Mouse (Mus musculus) forebrain, embryonic 12.5 days (tissue): ENCODE data around the gene Dok7. TPM values are rescaled to one million over a fixed set of nuclear protein-coding genes. Genes with fewer than 3 reads are reported as not detected.
A peak's percentile ranks its signal among the peaks of the same experiment; 100 is the strongest.

Source experiments
- ATAC-seq: fragments of 200-750 bp; cut with Nextera tagmentation; 2 replicates; pipeline ENCODE4 v1.8.0; 2017; ENCODE audit warnings: moderate TSS enrichment; ENCODE audit not compliant: low FRiP score
- H3K27ac ChIP-seq: fragments of 300-500 bp; sonication (generic); 2 replicates; pipeline ENCODE4 v1.5.1; 2016; ENCODE audit warnings: mild to moderate bottlenecking
- H3K27me3 ChIP-seq: fragments of 300-500 bp; sonication (generic); 2 replicates; pipeline ENCODE4 v1.6.1; 2016; ENCODE audit warnings: mild to moderate bottlenecking
- H3K36me3 ChIP-seq: fragments of 300-500 bp; sonication (generic); replicated peaks from 2 replicates; pipeline ENCODE4 v1.6.1; 2016; ENCODE audit warnings: mild to moderate bottlenecking
- H3K4me1 ChIP-seq: fragments of 300-500 bp; sonication (generic); 2 replicates; pipeline ENCODE4 v1.6.1; 2016
- H3K4me2 ChIP-seq: fragments of 300-500 bp; sonication (generic); 2 replicates; pipeline ENCODE4 v1.6.1; 2016; ENCODE audit warnings: mild to moderate bottlenecking, moderate library complexity
- H3K4me3 ChIP-seq: fragments of 300-500 bp; sonication (generic); replicated peaks from 2 replicates; pipeline ENCODE4 v1.5.1; 2016; ENCODE audit warnings: mild to moderate bottlenecking
- H3K9ac ChIP-seq: fragments of 300-500 bp; sonication (generic); 2 replicates; pipeline ENCODE4 v1.6.1; 2016; ENCODE audit warnings: mild to moderate bottlenecking
- H3K9me3 ChIP-seq: fragments of 300-500 bp; sonication (generic); 2 replicates; pipeline ENCODE4 v1.6.1; 2016
- WGBS: fragments of 180-500 bp; shearing (Covaris S2); methylation state at CpG from one replicate; pipeline ENCODE4 v1.1.7; 2016; 5-methylcytosine and 5-hydroxymethylcytosine counted together
- polyA plus RNA-seq: library from polyadenylated mRNA; unstranded; fragments of >200 nt; fragmentation: Nextera tagmentation; extraction: Ambion mirVana; gene quantifications from 2 replicates; pipeline ENCODE4 v1.2.1, GENCODE M21; 2016

The Dok7 gene
- polyA plus RNA-seq, 1 experiment from 2014 or later, result 0.61 TPM

GRCm38 (mm10) chr5:35033619-35034018, 22.9 kb upstream of the Dok7 start:
- Histone ChIP-seq H3K36me3 (peaks cover 64% of the 10 kb centered on the region), H3K4me1 (no peaks in the 10 kb centered on the region), H3K4me2 (no peak overlapping the region), H3K4me3 (no peak overlapping the region), H3K27me3 (no peaks in the 10 kb centered on the region), H3K27ac (no peak overlapping the region), H3K9ac (no peak overlapping the region), H3K9me3 (no peaks in the 10 kb centered on the region)
- 72% methylated on average over 1 of the region's 1 CpGs for whole genome bisulfite sequencing
- ATAC-seq, result no peak

- Histone ChIP-seq H3K4me3 (no peak overlapping the region), H3K27ac (no peak overlapping the region), H3K4me2 (no peak overlapping the region), H3K27me3 (no peaks in the 10 kb centered on the region), H3K9me3 (no peaks in the 10 kb centered on the region), H3K4me1 (no peaks in the 10 kb centered on the region), H3K36me3 (peaks cover 49% of the 10 kb centered on the region), H3K9ac (no peak overlapping the region)
- 88% methylated on average over 5 of the region's 5 CpGs for WGBS
- ATAC-seq, result no peak
Observed at GRCm38 (mm10) chr5:35035141-35035540, 21.4 kb upstream of the Dok7 start.

GRCm38 (mm10) chr5:35035795-35036194, 20.8 kb upstream of the Dok7 start:
- 77% methylated on average over 4 of the region's 4 CpGs for WGBS
- Histone ChIP-seq H3K9ac (no peak overlapping the region), H3K27ac (no peak overlapping the region), H3K27me3 (no peaks in the 10 kb centered on the region), H3K4me3 (no peak overlapping the region), H3K4me1 (no peaks in the 10 kb centered on the region), H3K9me3 (no peaks in the 10 kb centered on the region), H3K4me2 (no peak overlapping the region), H3K36me3 (peaks cover 45% of the 10 kb centered on the region)
- ATAC-seq, result no peak

GRCm38 (mm10) chr5:35037438-35037837, 19.1 kb upstream of the Dok7 start:
- H3K27me3 ChIP-seq, result no peaks in the 10 kb centered on the region
- H3K4me3 ChIP-seq, result no peak overlapping the region
- no peak overlapping the region for H3K27ac ChIP-seq
- no peak overlapping the region for H3K4me2 ChIP-seq
- peaks cover 30% of the 10 kb centered on the region for H3K36me3 ChIP-seq
- H3K4me1 ChIP-seq, result no peaks in the 10 kb centered on the region
- no peaks in the 10 kb centered on the region for H3K9me3 ChIP-seq
- H3K9ac ChIP-seq, result no peak overlapping the region
- ATAC-seq, result no peak

GRCm38 (mm10) chr5:35041268-35041829, 15.2 kb upstream of the Dok7 start, which contains the start of gene Hgfac:
TSS of gene Hgfac (plus strand) at chr5:35041509.
- 64% methylated on average over 6 of the region's 6 CpGs for WGBS
- Histone ChIP-seq H3K36me3 (no peaks in the 10 kb centered on the region), H3K9ac (no peak within 1 kb of the TSS), H3K9me3 (no peaks in the 10 kb centered on the region), H3K27me3 (no peaks in the 10 kb centered on the region), H3K4me2 (no peak within 1 kb of the TSS), H3K4me3 (no peak within 1 kb of the TSS), H3K4me1 (no peaks in the 10 kb centered on the region), H3K27ac (no peak within 1 kb of the TSS)
- ATAC-seq, result no peak

- H3K36me3 ChIP-seq, result no peaks in the 10 kb centered on the region
- H3K4me3 ChIP-seq, result no peak overlapping the region
- no peak overlapping the region for H3K27ac ChIP-seq
- no peaks in the 10 kb centered on the region for H3K4me1 ChIP-seq
- H3K9ac ChIP-seq, result no peak overlapping the region
- WGBS, result 79% methylated on average over 10 of the region's 10 CpGs
- H3K27me3 ChIP-seq, result no peaks in the 10 kb centered on the region
- no peak overlapping the region for H3K4me2 ChIP-seq
- ATAC-seq, result peak; percentile 37
- no peaks in the 10 kb centered on the region for H3K9me3 ChIP-seq
Observed at GRCm38 (mm10) chr5:35042431-35043109, 14.0 kb upstream of the Dok7 start.

GRCm38 (mm10) chr5:35043110-35043451, 13.5 kb upstream of the Dok7 start:
- Histone ChIP-seq H3K4me1 (no peaks in the 10 kb centered on the region), H3K27ac (no peak overlapping the region), H3K9ac (no peak overlapping the region), H3K27me3 (no peaks in the 10 kb centered on the region), H3K36me3 (no peaks in the 10 kb centered on the region), H3K4me2 (no peak overlapping the region), H3K4me3 (no peak overlapping the region), H3K9me3 (no peaks in the 10 kb centered on the region)
- WGBS, result 26% methylated on average over 1 of the region's 1 CpGs
- ATAC-seq, result peak; percentile 77

- Histone ChIP-seq H3K9me3 (no peaks in the 10 kb centered on the region), H3K4me3 (no peak overlapping the region), H3K27me3 (peaks cover 12% of the 10 kb centered on the region; the same call in 1 of the 2 replicates), H3K4me1 (no peaks in the 10 kb centered on the region), H3K27ac (no peak overlapping the region), H3K36me3 (no peaks in the 10 kb centered on the region), H3K4me2 (no peak overlapping the region), H3K9ac (no peak overlapping the region)
- WGBS, result 72% methylated on average over 5 of the region's 5 CpGs
- ATAC-seq, result no peak
Observed at GRCm38 (mm10) chr5:35050541-35050940, 6.0 kb upstream of the Dok7 start.

GRCm38 (mm10) chr5:35054628-35055027, 1.9 kb upstream of the Dok7 start:
- Histone ChIP-seq H3K9ac (no peak overlapping the region), H3K4me3 (no peak overlapping the region), H3K27ac (no peak overlapping the region), H3K36me3 (no peaks in the 10 kb centered on the region), H3K9me3 (no peaks in the 10 kb centered on the region), H3K4me2 (no peak overlapping the region), H3K4me1 (peaks cover 15% of the 10 kb centered on the region), H3K27me3 (peaks cover 53% of the 10 kb centered on the region)
- no peak for ATAC-seq
- 86% methylated on average over 3 of the region's 3 CpGs for WGBS

- Histone ChIP-seq H3K9ac (no peak overlapping the region), H3K4me1 (peaks cover 15% of the 10 kb centered on the region), H3K9me3 (no peaks in the 10 kb centered on the region), H3K27ac (no peak overlapping the region), H3K36me3 (no peaks in the 10 kb centered on the region), H3K4me3 (no peak overlapping the region), H3K4me2 (no peak overlapping the region), H3K27me3 (peaks cover 57% of the 10 kb centered on the region)
- no peak for ATAC-seq
- 82% methylated on average over 12 of the region's 12 CpGs for WGBS
Observed at GRCm38 (mm10) chr5:35055076-35055475, 1.5 kb upstream of the Dok7 start.

GRCm38 (mm10) chr5:35057582-35057981, 1.0 kb downstream of the Dok7 start:
- Histone ChIP-seq H3K9me3 (no peaks in the 10 kb centered on the region), H3K4me2 (peak overlapping the region; percentile 97), H3K4me3 (peak overlapping the region; percentile 56), H3K27ac (no peak overlapping the region), H3K27me3 (peaks cover 60% of the 10 kb centered on the region), H3K36me3 (no peaks in the 10 kb centered on the region), H3K4me1 (peaks cover 15% of the 10 kb centered on the region), H3K9ac (peak overlapping the region; percentile 62; the same call in 1 of the 2 replicates)
- 17% methylated on average over 4 of the region's 4 CpGs for WGBS
- ATAC-seq, result no peak

GRCm38 (mm10) chr5:35058216-35058615, 1.6 kb downstream of the Dok7 start:
- Histone ChIP-seq H3K9me3 (no peaks in the 10 kb centered on the region), H3K4me3 (no peak overlapping the region), H3K27me3 (peaks cover 60% of the 10 kb centered on the region), H3K4me1 (peaks cover 15% of the 10 kb centered on the region), H3K9ac (no peak overlapping the region), H3K4me2 (no peak overlapping the region; the same call in 1 of the 2 replicates), H3K36me3 (no peaks in the 10 kb centered on the region), H3K27ac (no peak overlapping the region)
- 57% methylated on average over 1 of the region's 1 CpGs for WGBS
- no peak for ATAC-seq

- Histone ChIP-seq H3K4me3 (no peak overlapping the region), H3K27me3 (peaks cover 53% of the 10 kb centered on the region), H3K27ac (no peak overlapping the region), H3K36me3 (no peaks in the 10 kb centered on the region), H3K4me1 (peaks cover 15% of the 10 kb centered on the region), H3K4me2 (no peak overlapping the region), H3K9ac (no peak overlapping the region), H3K9me3 (no peaks in the 10 kb centered on the region)
- no peak for ATAC-seq
- WGBS, result 83% methylated on average over 3 of the region's 3 CpGs
Observed at GRCm38 (mm10) chr5:35060098-35060497, 3.5 kb downstream of the Dok7 start.
